Mouse (Mus musculus) B cell, adult 62 days (primary cell): ENCODE measurements around the gene Syt17. TPM values are rescaled to one million over a fixed set of nuclear protein-coding genes. Genes with fewer than 3 reads are reported as not detected.

Experiments used
- total RNA-seq: library from RNA; stranded (reverse); gene quantifications from 4 replicates; pipeline ENCODE4 v1.2.4, GENCODE M21; 2023

Syt17 gene
- not detected in 4 replicates for total RNA-seq

GRCm38 (mm10) chr7:118448134-118448967 is at the start of gene Syt17:
Syt17 (minus strand) TSS chr7:118448222.

GRCm38 (mm10) chr7:118491431-118492147 is 43.6 kb upstream of the Syt17 start, which contains the start of gene Itpripl2:
Itpripl2 (minus strand) TSS chr7:118491975.

Other genes starting within 250 kb of the Syt17 start
- gene Smg1, start 204.6 kb downstream of the Syt17 start, total RNA-seq = 279 to 307 TPM (median 289 TPM) in 4 replicates
- gene Itpripl2, start 43.8 kb upstream of the Syt17 start, total RNA-seq = 0.33 to 0.63 TPM (median 0.41 TPM) in 4 replicates
- gene Coq7, start 85.1 kb upstream of the Syt17 start, total RNA-seq = 14.3 to 17.8 TPM (median 16.4 TPM) in 4 replicates
- 0.15 to 1.1 TPM (median 0.70 TPM) in 4 replicates for gene Tmc7, start 136.5 kb upstream of the Syt17 start, total RNA-seq
- not detected in 4 replicates for gene Tmc5, start 149.1 kb upstream of the Syt17 start, total RNA-seq